Mouse (Mus musculus) lung, adult 2 months (tissue): ENCODE results near the gene Piwil4.

ENCODE experiments used
- CTCF ChIP-seq: fragments of 200-500 bp; IDR thresholded peaks from 2 replicates; pipeline ENCODE4 v1.5.1; 2011; ENCODE audit warnings: mild to moderate bottlenecking, low read length, control low read depth; ENCODE audit not compliant: insufficient read depth
- POLR2A ChIP-seq: fragments of 200-500 bp; IDR thresholded peaks from 2 replicates; pipeline ENCODE4 v1.6.1; 2011; ENCODE audit warnings: low read depth, mild to moderate bottlenecking, control low read depth, low read length, borderline replicate concordance; ENCODE audit errors: extremely low read depth

- TF ChIP-seq CTCF (no peak), POLR2A (no peak)
Observed at GRCm38 (mm10) chr9:14646641-14647040, 93.9 kb downstream of the Piwil4 start.
